Mouse (Mus musculus): Measurements from ENCODE around the gene Slc35a1.

DNA sequence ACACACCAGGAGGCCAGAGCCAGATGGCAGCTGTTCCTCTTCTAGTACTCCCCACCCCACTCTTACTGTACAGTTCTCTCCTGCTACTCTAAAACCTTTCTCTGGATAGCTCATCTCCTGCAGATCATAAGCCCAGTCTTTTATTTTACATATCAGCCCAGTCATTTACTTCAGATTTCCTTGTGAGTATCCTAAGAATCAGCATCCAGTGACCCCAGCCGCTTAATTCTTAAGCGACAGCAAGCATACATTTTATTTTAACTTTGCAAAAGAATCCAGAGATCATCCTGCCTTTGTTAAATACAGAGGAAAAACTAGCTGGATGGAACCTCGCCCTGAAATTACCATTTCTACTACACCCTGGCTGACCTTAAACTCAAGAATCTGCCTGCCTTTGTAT, 47.2 kb upstream of the Slc35a1 start:
- TF ChIP-seq MYOG (IDR thresholded peaks at IDR 0.05; ENCODE audit: control insufficient read depth in 1 of 3, insufficient read depth in 1 of 3, insufficient read length in 2 of 3, low read depth in 2 of 3) (no peak), POLR2A (IDR thresholded peaks at IDR 0.05; ENCODE audit: insufficient read length, low read depth) (no peak), E2F4 (IDR thresholded peaks at IDR 0.05; ENCODE audit: insufficient read depth) (no peak), USF1 (IDR thresholded peaks at IDR 0.05; ENCODE audit: low read depth) (no peak), TCF12 (IDR thresholded peaks at IDR 0.05; ENCODE audit: insufficient read depth, poor library complexity, severe bottlenecking) (no peak), POLR2AphosphoS2 (IDR thresholded peaks at IDR 0.05; ENCODE audit: insufficient read length, low read depth) (no peak), MAX (IDR thresholded peaks at IDR 0.05; ENCODE audit: low read depth) (no peak), SRF (IDR thresholded peaks at IDR 0.05; ENCODE audit: control insufficient read depth, insufficient read length, low read depth) (no peak), MYOD1 (IDR thresholded peaks at IDR 0.05; ENCODE audit: control insufficient read depth in 1 of 3, insufficient read length in 2 of 3, low read depth in 2 of 3) (no peak), CEBPB (IDR thresholded peaks at IDR 0.05; ENCODE audit: insufficient read depth, poor library complexity, severe bottlenecking) (no peak)
